ENCODE assay signal across 14 mouse cellular contexts in genomic region chr4:33893841-33894240, GRCm38 (mm10). TPM values are rescaled to one million over a fixed set of nuclear protein-coding genes. Genes with fewer than 3 reads are reported as not detected.
DNase-seq lines count a peak whose midpoint lies in the region; ATAC-seq lines count a peak whose summit lies in the region.
"Had no signal": no experiment of that assay in that cellular context is flagged by ENCODE, and none has a peak within 500 bp of the region (broad histone marks: within the 10 kb centered on the region; RNA-seq: fewer than 3 reads in every experiment).

No protein-coding gene starts in this region.

- no peak overlapping the region for H3K27ac ChIP-seq in forebrain, embryonic 13.5 days
- no peak overlapping the region for H3K27ac ChIP-seq in forebrain, embryonic 12.5 days
- no peak overlapping the region for H3K27ac ChIP-seq in midbrain, embryonic 13.5 days
- H3K27ac ChIP-seq: hindbrain, embryonic 15.5 days; neural tube, embryonic 12.5 days had no signal

- WGBS in forebrain, embryonic 13.5 days, result 72% methylated on average over 7 of the region's 7 CpGs
- 86% methylated on average over 7 of the region's 7 CpGs for WGBS in forebrain, embryonic 12.5 days
- 80% methylated on average over 7 of the region's 7 CpGs for WGBS in midbrain, embryonic 13.5 days

- H3K4me2 ChIP-seq in forebrain, embryonic 13.5 days, result no peak overlapping the region
- H3K4me2 ChIP-seq in forebrain, embryonic 12.5 days, result no peak overlapping the region
- no peak overlapping the region for H3K4me2 ChIP-seq in midbrain, embryonic 13.5 days (replicated peaks)
- H3K4me2 ChIP-seq: hindbrain, embryonic 15.5 days; neural tube, embryonic 12.5 days had no signal

- DNase-seq in frontal cortex, postnatal 10 days (ENCODE audit: low spot score in 2 of 2), result peak; percentile 40 to 51
- peak; percentile 54 for DNase-seq in left cerebral cortex, adult 11 months (ENCODE audit: low spot score)
- DNase-seq in right cerebral cortex, postnatal 14 days, result peak; percentile 71
- DNase-seq in adrenal gland, adult 8-10 months, result no peak
- DNase-seq: kidney, postnatal 36 days; liver, postnatal 0 days; thymus, postnatal 36 days had no signal

- H3K9me3 ChIP-seq in forebrain, embryonic 13.5 days (replicated peaks), result no peaks in the 10 kb centered on the region
- no peaks in the 10 kb centered on the region for H3K9me3 ChIP-seq in forebrain, embryonic 12.5 days
- H3K9me3 ChIP-seq in midbrain, embryonic 13.5 days, result no peaks in the 10 kb centered on the region
- H3K9me3 ChIP-seq: G1E; hindbrain, embryonic 15.5 days; neural tube, embryonic 12.5 days had no signal

- 0 out of 2 replicates have a peak, but pooled peaks cover 3% of the 10 kb centered on the region for H3K4me1 ChIP-seq in forebrain, embryonic 13.5 days
- H3K4me1 ChIP-seq in forebrain, embryonic 12.5 days, result peaks cover 3% of the 10 kb centered on the region; the same call in 1 of the 2 replicates
- no peaks in the 10 kb centered on the region for H3K4me1 ChIP-seq in midbrain, embryonic 13.5 days (replicated peaks)
- H3K4me1 ChIP-seq: hindbrain, embryonic 15.5 days had no signal

- no peaks in the 10 kb centered on the region for H3K36me3 ChIP-seq in forebrain, embryonic 13.5 days (ENCODE audit: poor library complexity, severe bottlenecking)
- no peaks in the 10 kb centered on the region for H3K36me3 ChIP-seq in forebrain, embryonic 12.5 days (replicated peaks)
- H3K36me3 ChIP-seq in midbrain, embryonic 13.5 days, result no peaks in the 10 kb centered on the region
- H3K36me3 ChIP-seq: G1E; hindbrain, embryonic 15.5 days; neural tube, embryonic 12.5 days had no signal

- no peak overlapping the region for H3K9ac ChIP-seq in forebrain, embryonic 13.5 days
- no peak overlapping the region for H3K9ac ChIP-seq in forebrain, embryonic 12.5 days
- H3K9ac ChIP-seq in midbrain, embryonic 13.5 days (replicated peaks), result no peak overlapping the region
- H3K9ac ChIP-seq: hindbrain, embryonic 15.5 days; liver, postnatal 0 days; neural tube, embryonic 12.5 days had no signal

- H3K27me3 ChIP-seq in forebrain, embryonic 13.5 days, result no peaks in the 10 kb centered on the region
- no peaks in the 10 kb centered on the region for H3K27me3 ChIP-seq in forebrain, embryonic 12.5 days
- no peaks in the 10 kb centered on the region for H3K27me3 ChIP-seq in midbrain, embryonic 13.5 days
- H3K27me3 ChIP-seq: hindbrain, embryonic 15.5 days; neural tube, embryonic 12.5 days had no signal

- H3K4me3 ChIP-seq in forebrain, embryonic 13.5 days, result no peak overlapping the region
- no peak overlapping the region for H3K4me3 ChIP-seq in forebrain, embryonic 12.5 days (replicated peaks)
- no peak overlapping the region for H3K4me3 ChIP-seq in midbrain, embryonic 13.5 days (replicated peaks)
- H3K4me3 ChIP-seq: hindbrain, embryonic 15.5 days; neural tube, embryonic 12.5 days had no signal

- ATAC-seq in forebrain, embryonic 13.5 days, result peak; percentile 58; the same call in 1 of the 2 replicates
- no peak for ATAC-seq in forebrain, embryonic 12.5 days (ENCODE audit: low FRiP score)
- ATAC-seq in megakaryocyte progenitor cell, adult 5-6 weeks (replicated peaks; ENCODE audit: poor library complexity), result no peak
- no peak for ATAC-seq in midbrain, embryonic 13.5 days
- ATAC-seq: liver, postnatal 0 days had no signal

RNA-seq across cellular contexts. Expression of gene Cnr1, which starts 30.6 kb away (rescaled TPM):
- polyA plus RNA-seq in forebrain, embryonic 13.5 days (2015; fragmentation: Nextera tagmentation; extraction: Ambion mirVana), result 43.6 and 51.0 TPM in 2 replicates
- polyA plus RNA-seq in forebrain, embryonic 12.5 days (2016; fragmentation: Nextera tagmentation; extraction: Ambion mirVana), result 34.9 and 35.4 TPM in 2 replicates
- not detected in 2 replicates for total RNA-seq in megakaryocyte progenitor cell, adult 5-6 weeks (2015)
- total RNA-seq in megakaryocyte progenitor cell, adult 5-6 weeks (2017), result not detected in 2 replicates
- 10 to 100 TPM; 25.7 to 35.6 (median 30.7) TPM for total RNA-seq in adrenal gland, adult 8-10 months (2022)
- polyA plus RNA-seq in midbrain, embryonic 13.5 days (2015; fragmentation: Nextera tagmentation; extraction: Ambion mirVana), result 43.9 and 47.1 TPM in 2 replicates
- polyA plus RNA-seq: G1E had no signal
